Mouse (Mus musculus) ES-E14 (cell line): ENCODE results near the gene Plbd1. TPM values are rescaled to one million over a fixed set of nuclear protein-coding genes. Genes with fewer than 3 reads are reported as not detected.

Experiments
- DNase-seq: peaks from one replicate; pipeline ENCODE4 v3.0.0-alpha.2; 2013; ENCODE audit warnings: low read depth, low spot score
- H3K27ac ChIP-seq: 2 replicates; pipeline ENCODE4 v1.5.1; 2012; ENCODE audit warnings: low read depth, mild to moderate bottlenecking, low read length, moderate library complexity, mixed read lengths; ENCODE audit not compliant: poor library complexity, insufficient read depth, severe bottlenecking
- H3K36me3 ChIP-seq: 2 replicates; pipeline ENCODE4 v1.6.1; 2012; ENCODE audit warnings: mild to moderate bottlenecking, low read length, moderate library complexity, mixed read lengths; ENCODE audit not compliant: control insufficient read depth, poor library complexity, insufficient read depth, severe bottlenecking
- H3K4me1 ChIP-seq, 2 experiments: fragments of 150-350 bp in 1 of 2; sonication (generic) in 1 of 2; 2 replicates each; pipeline ENCODE4 v1.6.1; 2012; ENCODE audit warnings: low read length in 2 of 2, mild to moderate bottlenecking in 1 of 2, mixed read lengths in 1 of 2; ENCODE audit not compliant: control insufficient read depth in 2 of 2, insufficient read depth in 2 of 2, poor library complexity in 1 of 2
- H3K4me3 ChIP-seq, 2 experiments: fragments of 150-350 bp in 1 of 2; sonication (generic) in 1 of 2; 2 replicates each; pipeline ENCODE4 v1.5.1; 2012; ENCODE audit warnings: low read length in 2 of 2, low read depth in 1 of 2, mild to moderate bottlenecking in 1 of 2, mixed read lengths in 1 of 2; ENCODE audit not compliant: insufficient read depth in 1 of 2, poor library complexity in 1 of 2, severe bottlenecking in 1 of 2
- H3K9ac ChIP-seq: 2 replicates; pipeline ENCODE4 v1.6.1; 2012; ENCODE audit warnings: low read depth, mild to moderate bottlenecking, low read length, mixed read lengths; ENCODE audit not compliant: poor library complexity, insufficient read depth, severe bottlenecking
- H3K9me3 ChIP-seq: fragments of 150-350 bp; sonication (generic); 2 replicates; pipeline ENCODE4 v1.6.1; 2012; ENCODE audit warnings: low read depth, mild to moderate bottlenecking, low read length; ENCODE audit not compliant: control insufficient read depth, insufficient read depth
- CHD2 ChIP-seq: IDR thresholded peaks from 2 replicates; pipeline ENCODE4 v1.6.1; 2014; ENCODE audit warnings: mild to moderate bottlenecking, low read depth, low read length, inconsistent platforms
- HCFC1 ChIP-seq: IDR thresholded peaks from 2 replicates; pipeline ENCODE4 v1.6.1; 2012; ENCODE audit warnings: low read length, inconsistent platforms, borderline replicate concordance; ENCODE audit not compliant: insufficient read depth
- MAFK ChIP-seq: IDR thresholded peaks from 2 replicates; pipeline ENCODE4 v1.6.1; 2014; ENCODE audit warnings: mild to moderate bottlenecking, low read depth, low read length, inconsistent platforms; ENCODE audit not compliant: insufficient read depth
- ZC3H11A ChIP-seq: IDR thresholded peaks from 2 replicates; pipeline ENCODE4 v1.6.1; 2012; ENCODE audit warnings: low read depth, mild to moderate bottlenecking, inconsistent platforms, low read length, borderline replicate concordance
- ZNF384 ChIP-seq: IDR thresholded peaks from 2 replicates; pipeline ENCODE4 v1.6.1; 2012; ENCODE audit warnings: low read depth, low read length, inconsistent platforms
- in situ Hi-C, 2 experiments: fragments of 600-800 bp; cut with MboI; formaldehyde crosslinking; loops; one replicate each; pipeline ENCODE4 v1.15.1; 2025; ENCODE audit warnings: low sequenced_read_pairs in 2 of 2, inconsistent platforms in 1 of 2; ENCODE audit not compliant: unreplicated experiment in 2 of 2
- total RNA-seq: library from RNA; depleted of rRNA; stranded (reverse); fragments of 300-350 nt; gene quantifications from 2 replicates; pipeline ENCODE4 v1.2.3, GENCODE M21; 2012; rRNA removed

The Plbd1 gene
- total RNA-seq, 1 experiment, result 2.5 TPM

DNA sequence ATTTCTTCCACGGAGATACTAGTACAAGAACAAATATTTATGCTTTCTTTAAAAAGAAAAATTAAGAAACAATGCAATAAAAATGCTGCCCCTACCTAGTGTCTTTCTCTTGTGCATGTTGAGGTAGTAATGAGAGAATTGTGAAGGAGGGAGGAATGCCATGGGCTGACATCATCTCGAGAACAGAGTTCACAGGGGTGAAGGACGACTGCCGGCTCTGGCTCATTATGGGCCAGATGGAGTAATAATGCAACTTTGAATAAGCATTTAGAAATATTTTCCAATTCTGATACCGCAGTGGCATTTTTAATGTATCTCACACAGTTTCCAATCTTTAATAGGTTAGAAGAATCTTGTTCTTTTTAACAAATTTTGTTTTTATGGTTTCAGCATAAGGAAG, 95.7 kb downstream of the Plbd1 start:
- Histone ChIP-seq H3K4me3 (no peak overlapping the region), H3K36me3 (peaks cover 12% of the 10 kb centered on the region), H3K4me1 (0 out of 4 replicates have a peak, but pooled peaks cover 0 to 3% of the 10 kb centered on the region in 2 experiments), H3K27ac (no peak overlapping the region), H3K9ac (no peak overlapping the region), H3K9me3 (no peaks in the 10 kb centered on the region)
- DNase-seq, result no peak
- TF ChIP-seq MAFK (no peak), ZNF384 (no peak), CHD2 (no peak), HCFC1 (no peak), ZC3H11A (no peak)
- in situ Hi-C loops, result no loop called here

Other genes with a start within 250 kb of the Plbd1 start
- 0.36 TPM in 1 of 2 replicates, not detected in the other for gene E330021D16Rik, start 246.4 kb downstream of the Plbd1 start, total RNA-seq
- gene Atf7ip, start 155.8 kb downstream of the Plbd1 start, total RNA-seq, result 26.8 and 35.9 TPM in 2 replicates
- gene Gucy2c, start 119.8 kb upstream of the Plbd1 start, total RNA-seq, result 0.09 and 0.11 TPM in 2 replicates
- 70.5 and 110 TPM in 2 replicates for gene Hist4h4, start 142.5 kb upstream of the Plbd1 start, total RNA-seq
- 185 and 274 TPM in 2 replicates for gene H2afj, start 146.3 kb upstream of the Plbd1 start, total RNA-seq
- 0.90 and 1.2 TPM in 2 replicates for gene BC049715, start 165.7 kb upstream of the Plbd1 start, total RNA-seq
- 33.5 and 41.7 TPM in 2 replicates for gene Wbp11, start 166.3 kb upstream of the Plbd1 start, total RNA-seq
- not detected in 2 replicates for gene Smco3, start 173.5 kb upstream of the Plbd1 start, total RNA-seq
- 0.32 TPM in 1 of 2 replicates, not detected in the other for gene Art4, start 195.8 kb upstream of the Plbd1 start, total RNA-seq
- not detected in 2 replicates for gene Mgp, start 213.9 kb upstream of the Plbd1 start, total RNA-seq